Mouse (Mus musculus): ENCODE measurements at regions not wholly inside any gene's neighbourhood (a gene's known extent, or its start where the extent isn't known, plus 50 kb on each side); places are given as distances from the start of the nearest gene placed in this dataset.

DNA sequence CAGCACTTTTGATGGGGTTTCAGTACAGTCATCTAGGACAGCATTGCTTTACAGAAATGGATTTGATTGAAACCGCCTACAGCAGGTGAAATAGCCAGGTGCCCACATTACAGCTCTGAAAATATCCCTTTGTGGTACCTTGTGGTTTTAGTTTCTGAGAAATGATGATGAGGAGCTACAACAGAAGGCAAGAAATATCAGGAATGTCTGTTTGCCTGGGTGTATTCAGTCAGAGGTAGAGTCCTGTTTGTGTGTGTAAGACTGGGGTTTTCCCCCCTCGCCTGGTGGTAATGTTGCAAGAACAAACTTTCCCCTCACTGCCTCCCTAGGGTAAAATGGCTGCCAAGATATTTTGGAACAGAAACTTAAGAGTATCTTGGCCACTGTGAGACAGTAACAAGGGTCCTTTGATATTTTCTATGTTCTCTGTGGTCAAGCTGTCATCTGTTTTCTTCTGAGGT is 82.4 kb upstream of the Cdkn2b start:
- TF ChIP-seq CTCF (IDR thresholded peaks at IDR 0.05; ENCODE audit: borderline replicate concordance, extremely low read depth, insufficient read depth, insufficient read length) = no peak
- no peak for TF ChIP-seq POLR2A (IDR thresholded peaks at IDR 0.05; ENCODE audit: borderline replicate concordance, extremely low read depth, insufficient read depth, insufficient read length, poor library complexity, severe bottlenecking)
